Mouse (Mus musculus): Measurements from ENCODE around the gene Psmd1.
A peak's percentile ranks its signal among the peaks of the same experiment; 100 is the strongest.

The Psmd1 gene

DNA sequence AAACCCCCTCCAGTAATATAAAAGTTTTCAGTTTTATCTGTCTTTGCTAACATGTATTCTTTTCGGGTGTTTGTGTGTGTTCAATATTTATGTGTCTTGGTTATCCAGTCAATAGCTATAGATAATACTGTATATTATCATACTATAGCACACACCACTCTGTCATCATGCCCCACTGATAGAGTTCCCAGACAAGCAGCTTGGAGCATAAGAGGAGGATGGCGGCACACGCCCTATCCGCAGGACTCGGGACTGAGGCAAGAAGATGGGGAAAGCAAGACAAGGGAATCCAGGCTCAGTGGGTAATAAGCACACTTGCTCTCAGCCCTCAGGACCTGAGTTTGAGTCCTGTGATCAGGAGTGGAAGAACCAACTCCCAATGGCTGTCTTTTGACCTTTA, 96.3 kb downstream of the Psmd1 start:
- DNase-seq = no peak

DNA sequence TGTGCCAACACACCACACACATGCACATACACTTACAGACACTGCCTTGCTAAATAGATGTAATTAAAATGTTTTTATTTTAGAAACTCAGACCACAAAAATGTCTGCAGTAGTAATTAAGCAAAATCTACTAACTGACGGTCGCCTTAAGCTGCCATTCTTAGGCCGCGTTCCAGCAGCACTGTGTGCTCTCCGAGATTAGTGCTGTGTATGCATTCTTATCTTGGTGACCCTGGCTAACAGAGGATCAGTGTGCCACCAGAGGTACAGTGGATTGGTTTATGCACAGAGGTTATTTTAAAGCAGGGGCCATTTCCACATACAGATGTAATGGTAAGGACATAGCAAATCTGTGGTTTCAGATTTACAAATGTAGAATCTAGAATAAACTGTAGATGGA, 96.9 kb downstream of the Psmd1 start:
- DNase-seq = no peak

DNA sequence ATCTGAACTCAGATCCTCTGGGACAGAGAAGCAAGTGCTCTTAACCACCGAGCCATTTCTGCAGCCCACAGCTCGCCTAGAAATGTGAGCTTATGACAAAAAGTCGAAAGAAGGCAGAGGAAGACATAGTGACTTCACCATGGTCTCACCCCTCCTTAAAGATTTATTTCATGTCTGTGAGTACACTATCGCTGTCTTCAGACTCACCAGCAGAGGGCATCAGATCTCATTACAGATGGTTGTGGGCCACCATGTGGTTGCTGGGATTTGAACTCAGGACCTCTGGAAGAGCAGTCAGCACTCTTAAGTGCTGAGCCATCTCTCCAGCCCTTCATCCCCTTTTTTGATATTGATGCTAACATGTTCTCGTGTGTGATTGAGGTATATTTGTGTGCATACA, 110.4 kb downstream of the Psmd1 start:
- DNase-seq = no peak

DNA sequence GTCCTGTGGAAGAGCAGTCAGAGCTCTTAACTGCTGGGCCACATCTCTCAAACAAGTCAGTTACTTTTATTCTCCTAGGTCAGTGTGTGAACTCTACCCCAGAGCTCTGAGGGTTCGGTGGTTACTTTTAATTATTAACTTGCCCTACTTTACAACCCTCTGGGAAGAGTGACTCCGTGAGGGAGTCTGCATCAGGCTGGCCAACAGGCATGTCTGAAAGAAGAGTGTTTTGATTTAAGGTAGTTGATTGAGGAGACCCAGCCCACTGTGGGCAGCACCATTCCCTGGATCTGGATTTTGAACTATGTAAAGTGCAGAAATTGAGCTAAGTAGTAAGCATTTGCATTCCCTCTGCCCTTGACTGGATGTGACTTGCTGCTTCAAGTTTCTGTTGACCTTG, 111.9 kb downstream of the Psmd1 start:
- no peak for DNase-seq

DNA sequence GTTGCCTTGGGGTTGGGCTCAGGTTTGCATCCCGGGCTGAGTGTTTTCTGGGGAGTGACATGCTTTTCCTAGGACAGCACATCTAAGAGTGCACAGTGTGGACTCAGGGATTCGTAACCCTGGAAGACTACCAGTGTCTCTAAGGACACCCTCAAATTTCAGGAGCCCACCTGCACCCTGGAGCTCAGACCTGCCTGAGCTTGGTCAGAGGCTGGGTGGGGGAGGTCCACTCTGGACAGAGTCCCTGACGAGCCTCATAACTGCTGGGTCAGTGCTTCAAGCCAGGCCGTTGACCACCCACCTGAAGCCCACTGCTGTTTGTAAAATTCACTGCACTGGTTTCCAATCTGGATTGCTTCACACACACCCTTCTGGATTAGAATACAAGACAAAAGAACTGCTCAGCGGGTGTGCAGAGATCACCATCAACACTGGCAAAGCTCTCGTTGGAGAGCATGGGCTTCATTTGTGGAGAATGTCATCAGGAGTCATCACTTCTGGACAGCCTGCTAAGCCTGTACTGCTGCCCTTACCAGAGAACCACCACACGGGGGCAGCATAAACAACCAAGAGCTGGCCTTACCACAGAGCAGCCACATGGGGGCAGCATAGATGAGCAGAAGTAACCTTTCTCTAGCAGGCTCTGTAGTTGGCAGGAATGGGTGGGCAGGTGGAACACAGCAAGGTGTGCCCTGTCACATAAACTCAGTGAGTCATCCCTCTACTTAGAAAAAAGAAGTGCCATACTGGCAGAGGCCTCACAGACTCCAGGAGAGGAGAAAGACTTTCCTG, 114.5 kb downstream of the Psmd1 start:
- DNase-seq = peak; percentile 71 to 84

DNA sequence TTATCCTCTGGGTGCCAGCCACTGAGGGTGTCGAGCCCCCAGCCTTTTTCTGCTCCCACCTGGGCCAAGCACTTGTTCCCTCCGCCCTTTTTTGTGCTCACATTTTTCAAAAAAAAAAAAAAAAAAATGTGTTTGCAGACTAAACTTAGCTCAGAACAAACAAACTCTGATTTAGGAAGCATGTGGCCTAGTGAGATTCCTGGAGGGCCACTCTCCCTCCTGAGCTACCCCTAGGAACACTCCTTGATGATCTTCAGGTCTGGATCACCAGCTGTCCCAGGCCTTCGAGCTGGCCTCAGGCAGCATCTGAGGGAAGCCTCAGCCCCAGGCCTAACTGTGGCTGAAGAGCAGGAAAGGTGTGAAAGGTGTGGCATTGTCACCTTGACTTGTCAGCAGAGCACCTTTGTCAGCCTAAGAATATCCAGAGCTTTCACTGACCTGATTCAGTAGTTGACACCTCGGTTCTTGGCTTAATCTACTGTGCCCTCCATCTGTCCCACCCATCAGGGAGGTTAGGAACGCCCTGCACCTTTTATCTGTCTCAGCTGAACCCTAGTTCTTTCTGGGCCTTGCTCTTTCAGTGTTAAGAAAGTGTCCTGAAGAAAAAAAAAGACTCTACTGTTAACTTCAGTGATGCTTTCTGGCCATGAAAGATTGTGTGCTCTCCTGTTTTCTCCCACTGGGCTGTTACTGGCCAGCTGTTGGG, 118.0 kb downstream of the Psmd1 start:
- no peak for DNase-seq

DNA sequence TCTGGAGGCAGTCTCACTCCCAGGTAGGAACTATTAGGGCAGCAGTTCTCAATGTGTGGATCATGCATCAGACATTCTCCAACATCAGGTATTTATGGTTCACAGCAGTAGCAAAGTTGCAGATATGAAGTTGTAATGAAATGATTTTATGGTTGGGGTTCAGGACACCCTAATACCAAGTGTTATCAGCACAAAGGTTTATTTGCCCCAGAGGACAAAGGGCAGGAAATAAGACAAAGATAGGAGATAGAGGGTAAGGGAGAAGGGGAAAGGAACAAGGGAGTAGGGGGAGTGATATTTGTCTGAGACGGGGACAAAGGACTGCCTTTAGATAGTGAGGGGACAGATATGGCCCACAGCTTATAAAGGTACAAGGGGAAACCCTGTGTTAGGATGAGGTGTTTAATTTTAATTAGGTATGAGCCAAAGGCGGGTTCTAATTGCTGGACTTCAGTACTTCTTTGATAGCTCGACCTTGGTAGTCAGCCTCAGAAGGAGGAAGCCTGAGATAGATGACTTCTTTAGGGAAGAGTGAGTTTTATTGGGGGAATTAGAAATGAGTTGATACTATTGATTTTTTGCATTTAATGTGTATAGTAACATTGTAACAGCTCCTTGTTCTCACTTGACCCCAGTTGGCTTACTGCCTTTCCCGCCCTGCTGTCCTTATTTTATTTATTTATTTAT, 119.5 kb downstream of the Psmd1 start:
- no peak for DNase-seq

DNA sequence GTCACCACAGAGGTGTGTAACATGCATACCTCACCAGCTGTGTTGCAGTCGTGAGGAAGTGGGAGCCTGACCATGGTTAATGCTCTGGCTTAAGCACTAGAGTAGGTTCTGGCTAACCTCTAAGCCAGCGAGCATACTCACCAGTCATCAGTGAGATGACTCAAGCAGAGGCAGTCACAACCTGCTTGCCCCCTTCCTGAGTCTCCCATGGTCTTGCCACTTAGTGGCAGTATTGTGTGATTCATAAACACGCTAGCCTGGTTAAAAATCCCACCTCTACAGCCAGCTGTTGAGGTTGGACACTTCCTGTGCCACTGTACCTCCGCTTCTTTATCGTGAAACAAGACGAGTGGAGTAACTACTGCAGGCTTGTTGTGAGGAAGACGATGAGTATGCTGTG, 122.6 kb downstream of the Psmd1 start:
- DNase-seq = no peak

DNA sequence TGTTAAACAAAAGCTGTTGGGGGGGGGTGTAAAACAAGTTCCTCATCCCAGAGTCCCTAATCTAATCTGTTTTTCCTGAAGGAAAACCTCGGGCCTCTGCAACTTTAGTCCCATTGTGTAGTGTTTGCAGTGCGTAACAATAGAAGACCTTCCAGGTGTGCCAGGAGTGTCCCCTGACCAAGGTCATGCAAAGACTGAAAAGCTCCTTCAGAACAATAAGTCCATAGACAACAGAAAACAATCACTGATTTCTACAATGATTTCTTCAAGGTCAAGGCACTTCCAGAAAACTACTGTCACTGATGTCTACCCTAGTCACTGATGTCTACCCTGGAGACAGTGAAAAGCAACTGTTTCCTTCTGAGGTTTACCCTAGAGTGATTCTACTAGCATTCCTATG, 123.7 kb downstream of the Psmd1 start:
- no peak for DNase-seq

DNA sequence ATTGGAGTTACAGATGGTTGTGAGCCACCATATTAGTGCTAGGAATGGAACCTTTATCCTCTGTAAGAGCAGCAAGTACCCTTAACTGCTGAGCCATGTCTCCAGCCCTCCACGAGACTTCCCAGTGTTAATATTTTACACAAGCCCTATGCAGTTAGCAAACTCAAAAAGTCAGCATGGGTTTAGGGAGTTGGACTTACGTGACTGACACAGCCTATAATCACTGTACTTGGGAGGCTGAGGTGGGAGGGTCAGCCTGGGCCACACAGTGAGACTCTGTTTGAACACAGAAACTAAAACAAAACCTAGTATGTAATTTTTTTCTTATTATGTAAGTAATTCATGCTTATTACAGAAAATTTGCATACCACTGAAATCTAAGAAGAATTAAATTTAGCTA, 124.1 kb downstream of the Psmd1 start:
- no peak for DNase-seq
